Comparison of ENCODE assay signal across 7 mouse cellular contexts in the genomic region with DNA sequence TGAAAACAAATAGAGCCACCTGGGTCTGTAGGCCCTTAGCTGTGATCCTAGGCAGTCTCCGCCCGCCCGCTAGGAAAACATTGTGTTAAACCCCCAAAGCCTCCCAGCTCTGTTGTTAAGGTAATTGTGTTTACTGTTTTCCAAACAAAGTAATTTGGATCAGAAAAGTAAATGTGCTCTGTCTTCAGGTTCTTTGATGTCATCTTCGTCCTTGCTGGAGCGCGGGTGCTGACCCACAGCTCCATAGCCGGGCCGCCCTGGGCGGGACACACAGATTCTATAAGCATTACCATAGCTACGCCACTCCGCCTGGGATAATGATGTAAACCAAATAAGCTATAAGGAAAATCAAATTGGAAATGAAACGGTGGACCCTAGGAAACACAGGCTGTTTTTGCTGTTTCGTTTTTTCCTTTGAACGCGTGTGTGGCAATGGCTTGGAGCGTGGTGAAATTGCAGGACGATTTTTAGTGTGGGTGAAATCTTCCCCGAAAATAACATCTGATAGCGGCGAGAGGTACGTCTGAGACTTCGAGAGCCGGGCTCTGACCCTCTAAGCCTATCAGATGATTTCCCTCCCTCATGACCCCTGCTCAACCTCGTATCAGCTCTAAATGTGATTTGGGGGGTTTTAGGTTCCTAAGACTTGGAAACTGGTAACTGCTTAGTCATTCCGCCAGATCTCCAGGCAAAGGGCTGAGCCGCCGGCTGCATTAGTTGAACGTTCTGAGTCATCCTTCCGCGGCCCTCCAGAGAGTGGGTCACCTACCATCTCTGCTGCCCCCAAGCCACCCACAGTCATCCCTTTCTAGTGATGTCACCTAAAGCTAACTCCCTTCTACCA. TPM values are rescaled to one million over a fixed set of nuclear protein-coding genes. Genes with fewer than 3 reads are reported as not detected.
DNase-seq lines count a peak whose midpoint lies in the region; ATAC-seq and TF ChIP-seq lines count a peak whose summit lies in the region.

No protein-coding gene starts in this region.

- peak; percentile 44 for DNase-seq in right cerebral cortex, adult 18-20 months
- no peak for DNase-seq in right cerebral cortex, postnatal 14 days
- DNase-seq in right cerebral cortex, postnatal 36 days (ENCODE audit: low spot score in 2 of 2) = peak; percentile 19 to 34
- DNase-seq in gastrocnemius, postnatal 14 days = no peak

- no peak overlapping the region for H3K27ac ChIP-seq in bone marrow macrophage, adult 2 months (ENCODE audit: insufficient read depth, low read depth, low read length)
- no peak overlapping the region for H3K27ac ChIP-seq in liver, embryonic 12.5 days

- peak overlapping the region; percentile 45 for H3K4me2 ChIP-seq in liver, embryonic 12.5 days

- H3K4me1 ChIP-seq in bone marrow macrophage, adult 2 months (ENCODE audit: control insufficient read depth, insufficient read depth, low read length) = no peaks in the 10 kb centered on the region
- no peaks in the 10 kb centered on the region for H3K4me1 ChIP-seq in liver, embryonic 12.5 days

- no peaks in the 10 kb centered on the region for H3K36me3 ChIP-seq in liver, embryonic 12.5 days

- ATAC-seq in granulocyte monocyte progenitor cell, adult 5-6 weeks (replicated peaks; ENCODE audit: poor library complexity, severe bottlenecking) = peak; percentile 78
- ATAC-seq in liver, embryonic 12.5 days = no peak

- H3K27me3 ChIP-seq in liver, embryonic 12.5 days (replicated peaks) = peaks cover 35% of the 10 kb centered on the region

- no peak for TF ChIP-seq POLR2A in bone marrow macrophage, adult 2 months (IDR thresholded peaks at IDR 0.05; ENCODE audit: borderline replicate concordance, low read depth, low read length)

- no peak for TF ChIP-seq CTCF in bone marrow macrophage, adult 2 months (IDR thresholded peaks at IDR 0.05; ENCODE audit: low read depth, low read length)

- intact Hi-C loops in gastrocnemius, postnatal 14 days (cut with DNase I; ENCODE audit: low total_unique reads) = no loop called here

- no peaks in the 10 kb centered on the region for H3K9me3 ChIP-seq in liver, embryonic 12.5 days (replicated peaks)

- H3K4me3 ChIP-seq in bone marrow macrophage, adult 2 months (ENCODE audit: insufficient read depth, low read length) = peak overlapping the region; percentile 42
- peak overlapping the region; percentile 24 for H3K4me3 ChIP-seq in liver, embryonic 12.5 days

- WGBS in liver, embryonic 12.5 days (ENCODE audit: insufficient replicate concordance) = 12% methylated on average over 30 of the region's 30 CpGs

- no peak overlapping the region for H3K9ac ChIP-seq in liver, embryonic 12.5 days

RNA-seq across cellular contexts. Expression of a gene that starts 25.3 kb away (rescaled TPM):
- not detected in 2 replicates for polyA plus RNA-seq in bone marrow macrophage, adult 2 months (2012; ENCODE audit: insufficient read depth, insufficient read length, missing spikeins)
- not detected in 2 replicates for total RNA-seq in granulocyte monocyte progenitor cell, adult 5-6 weeks (2014; fragmentation: Nextera tagmentation)
- not detected in 2 replicates for total RNA-seq in granulocyte monocyte progenitor cell, adult 5-6 weeks (2017)
- 0.35 and 0.60 TPM in 2 replicates for polyA plus RNA-seq in liver, embryonic 12.5 days (2016; fragmentation: Nextera tagmentation; extraction: Ambion mirVana)
- total RNA-seq in gastrocnemius, postnatal 14 days (2021) = under 1 TPM; 0.16 to 0.41 TPM

Comparison
In these comparisons a context has a peak if more than half of its experiments do, and no peak if none do; other contexts are left out.
1. DNase-seq: peak in right cerebral cortex, adult 18-20 months (single experiment) and right cerebral cortex, postnatal 36 days (2 of 2); none in right cerebral cortex, postnatal 14 days (single experiment) and gastrocnemius, postnatal 14 days (single experiment).